Mouse (Mus musculus) large intestine, adult 2 months (tissue): ENCODE results near the gene Negr1. TPM values are rescaled to one million over a fixed set of nuclear protein-coding genes. Genes with fewer than 3 reads are reported as not detected.

Experiments used
- DNase-seq: peaks from one replicate; pipeline ENCODE4 v3.0.0-alpha.2; 2012; ENCODE audit warnings: low read depth, low spot score
- WGBS: fragments of 180-500 bp; shearing (Covaris S2); methylation state at CpG from one replicate; pipeline ENCODE4 v1.1.7; 2018; 5-methylcytosine and 5-hydroxymethylcytosine counted together
- polyA plus RNA-seq: library from polyadenylated mRNA; depleted of rRNA; stranded (reverse); fragments of >200 nt; gene quantifications from 2 replicates; pipeline ENCODE4 v1.2.3, GENCODE M21; 2012

Negr1 gene
- polyA plus RNA-seq, 1 experiment = 0.24 TPM

DNA sequence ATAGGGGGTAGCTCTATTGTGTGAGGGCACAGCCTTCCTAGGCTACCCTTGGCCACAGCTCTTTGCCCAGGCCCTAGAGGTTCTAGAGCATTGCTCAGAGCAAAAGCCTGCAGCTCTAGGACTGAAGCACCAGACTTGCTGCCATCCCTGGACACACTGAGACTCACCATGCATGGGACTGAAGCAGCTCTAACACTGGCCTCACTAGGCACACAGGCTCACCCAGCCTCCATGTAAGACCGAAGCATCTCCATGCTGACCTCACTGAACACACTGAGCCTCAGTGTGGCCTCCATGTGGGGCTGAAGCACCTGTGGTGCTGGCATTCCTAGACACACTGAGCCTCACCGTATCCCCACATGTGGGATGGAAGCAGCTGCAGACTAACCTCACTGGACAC lies 101.0 kb downstream of the Negr1 start:
- 85% methylated on average over 2 of the region's 2 CpGs for WGBS
- DNase-seq = no peak

DNA sequence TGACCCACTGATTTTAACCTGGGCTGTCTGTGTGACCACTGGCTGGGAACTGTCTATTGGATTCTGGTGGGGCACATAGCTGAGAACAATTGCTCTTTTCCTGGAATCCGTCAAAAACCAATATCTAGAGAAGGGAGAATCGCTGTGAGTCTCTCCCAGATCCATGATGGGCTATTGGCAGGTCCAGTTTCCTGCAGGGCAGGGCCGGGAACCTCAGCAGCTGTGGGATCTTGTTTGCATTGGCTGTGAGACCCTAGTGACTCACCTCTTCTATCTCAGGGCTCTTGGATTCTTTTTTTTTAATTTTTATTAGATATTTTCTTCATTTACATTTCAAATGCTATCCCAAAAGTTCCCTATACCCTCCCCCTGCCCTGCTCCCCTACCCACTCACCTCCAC lies 111.0 kb downstream of the Negr1 start:
- DNase-seq = no peak
- 68% methylated on average over 3 of the region's 3 CpGs for WGBS

- 92% methylated on average over 5 of the region's 5 CpGs for WGBS
- no peak for DNase-seq
These were observed 128.5 kb downstream of the Negr1 start for GRCm38 (mm10) chr3:156690059-156690605.

GRCm38 (mm10) chr3:156698687-156699086 lies 137.1 kb downstream of the Negr1 start:
- no peak for DNase-seq
- WGBS = 75% methylated on average over 1 of the region's 1 CpGs

DNA sequence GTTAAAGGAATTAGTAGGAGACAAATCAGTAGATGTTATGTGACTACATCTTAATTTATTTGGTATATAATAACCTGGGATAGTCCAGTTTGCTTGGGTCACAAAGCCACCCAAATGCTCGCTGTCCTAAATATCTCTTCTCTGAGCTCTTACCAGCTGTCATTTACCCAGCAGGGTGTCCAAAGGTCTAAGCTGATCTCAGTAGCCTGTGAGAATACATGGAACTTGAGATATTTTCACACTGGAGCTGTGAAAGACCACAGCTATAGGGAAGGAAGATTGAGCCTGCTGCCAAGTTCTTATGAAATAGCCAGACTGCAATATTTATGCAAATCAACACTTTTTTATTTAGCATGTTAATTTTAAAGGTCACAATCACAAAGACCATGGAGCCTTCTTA lies 141.6 kb downstream of the Negr1 start:
- DNase-seq = no peak
- 75% methylated on average over 1 of the region's 1 CpGs for WGBS

DNA sequence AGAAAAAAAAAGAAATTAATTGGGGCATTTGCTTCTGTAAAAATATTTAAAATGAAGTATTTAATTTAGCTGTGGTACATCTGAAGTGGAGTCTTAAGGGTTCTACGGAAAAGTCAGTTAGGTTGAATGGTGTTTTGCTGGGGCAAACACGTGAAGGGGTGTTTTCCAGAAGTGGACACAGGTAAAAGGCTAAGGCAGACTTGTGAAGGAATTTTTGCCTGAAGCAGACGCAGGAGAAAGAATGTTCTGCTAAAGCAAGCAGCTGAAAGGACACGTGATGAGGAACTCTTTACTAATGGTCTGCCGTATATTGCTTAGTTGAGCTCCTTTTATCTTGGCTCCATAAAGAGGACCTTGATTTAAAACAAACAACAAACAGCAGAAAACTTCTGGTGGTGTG lies 148.6 kb downstream of the Negr1 start:
- WGBS = 30% methylated on average over 5 of the region's 5 CpGs
- no peak for DNase-seq

- WGBS = 57% methylated on average over 4 of the region's 4 CpGs
- no peak for DNase-seq
These were observed 149.1 kb downstream of the Negr1 start for GRCm38 (mm10) chr3:156710693-156711092.

DNA sequence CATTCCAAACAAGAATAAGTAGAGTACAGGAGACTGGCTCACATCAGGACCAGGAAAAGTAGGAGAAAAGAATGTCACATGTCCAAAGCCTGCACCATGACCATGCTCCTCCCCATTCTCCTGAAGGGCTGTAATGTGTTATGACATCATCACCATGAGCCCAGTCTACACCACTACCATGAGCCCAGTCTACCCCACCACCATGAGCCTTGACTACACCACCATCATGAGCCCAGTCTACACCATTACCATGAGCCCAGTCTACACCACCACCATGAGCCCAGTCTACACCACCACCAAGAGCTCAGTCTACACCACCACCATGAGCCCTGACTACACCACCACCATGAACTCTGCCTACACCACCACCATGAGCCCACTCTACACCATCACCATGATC lies 174.7 kb downstream of the Negr1 start:
- DNase-seq = no peak

GRCm38 (mm10) chr3:156739529-156739928 lies 177.9 kb downstream of the Negr1 start:
- 62% methylated on average over 3 of the region's 3 CpGs for WGBS
- DNase-seq = no peak

GRCm38 (mm10) chr3:156743266-156743665 lies 181.7 kb downstream of the Negr1 start:
- no peak for DNase-seq
- WGBS = 56% methylated on average over 1 of the region's 1 CpGs

DNA sequence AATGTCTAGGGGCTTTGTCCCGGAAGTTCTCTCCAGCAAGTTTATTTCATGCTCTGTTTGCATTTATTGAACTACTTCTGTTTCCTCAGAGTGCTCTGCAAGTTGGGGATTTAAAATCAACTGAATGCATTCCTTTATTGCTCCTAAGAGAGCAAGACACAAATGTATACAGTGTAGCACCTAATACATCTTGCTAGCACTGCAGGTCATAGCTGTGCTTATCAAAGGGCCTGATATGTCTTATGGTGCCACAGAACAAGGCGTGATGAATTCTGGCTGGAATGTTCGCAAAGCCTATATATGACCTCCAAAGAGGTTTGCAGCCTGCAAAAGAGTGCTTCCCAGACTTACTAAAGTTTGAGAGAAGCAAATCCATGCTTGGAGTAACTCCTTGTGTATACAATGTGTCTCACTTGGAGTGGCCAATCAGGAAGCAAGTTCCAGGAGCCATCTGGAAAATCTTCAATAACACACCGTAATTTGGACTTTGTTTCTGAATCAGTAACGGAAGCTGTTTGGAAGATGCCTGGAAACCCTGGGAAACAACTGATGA lies 183.7 kb downstream of the Negr1 start:
- 49% methylated on average over 5 of the region's 5 CpGs for WGBS
- DNase-seq = no peak

DNA sequence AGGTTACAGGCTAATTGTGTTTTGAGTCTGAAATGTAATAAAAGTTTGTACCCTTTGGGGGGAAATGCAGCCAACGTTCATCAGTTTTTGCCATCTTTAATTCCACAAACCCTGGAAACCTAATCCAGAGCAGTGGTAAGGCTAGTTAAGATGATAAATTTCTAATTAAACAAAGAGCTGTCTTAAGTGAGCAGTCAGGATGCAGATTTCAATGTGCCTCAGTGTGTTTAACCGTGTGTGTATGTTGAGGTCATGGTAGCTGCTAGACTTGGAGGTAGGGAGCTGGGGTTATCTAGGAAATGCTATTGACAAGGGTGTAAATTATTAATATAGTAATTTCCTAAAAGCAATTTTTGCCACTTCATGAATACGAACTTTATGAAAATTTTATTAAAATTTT lies 185.9 kb downstream of the Negr1 start:
- DNase-seq = no peak
- WGBS = 82% methylated on average over 3 of the region's 3 CpGs

- WGBS = 90% methylated on average over 4 of the region's 4 CpGs
- no peak for DNase-seq
These were observed 192.3 kb downstream of the Negr1 start for GRCm38 (mm10) chr3:156753780-156754373.

GRCm38 (mm10) chr3:156754790-156755530 lies 193.4 kb downstream of the Negr1 start:
- WGBS = 49% methylated on average over 1 of the region's 1 CpGs
- DNase-seq = no peak

DNA sequence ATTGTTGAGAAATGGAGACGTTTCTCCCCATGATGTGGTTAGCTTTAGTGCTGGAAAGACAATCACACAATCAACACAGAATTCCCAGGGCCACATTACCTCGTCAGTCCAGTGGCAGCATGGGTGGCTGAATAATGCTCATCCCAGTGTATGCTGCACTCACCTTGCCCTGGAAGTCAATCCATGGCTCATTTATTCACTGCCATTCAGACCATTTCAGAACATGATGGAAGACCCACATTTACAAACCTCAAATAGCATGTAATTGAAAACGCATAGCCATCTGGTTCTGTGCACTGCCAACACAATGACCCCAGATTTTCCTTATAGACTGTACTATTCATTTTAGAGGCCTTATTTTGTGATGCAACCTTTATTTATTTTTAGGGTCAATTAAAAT lies 203.4 kb downstream of the Negr1 start:
- no peak for DNase-seq
- 69% methylated on average over 3 of the region's 3 CpGs for WGBS

- 38% methylated on average over 2 of the region's 2 CpGs for WGBS
These were observed 204.7 kb downstream of the Negr1 start for GRCm38 (mm10) chr3:156766171-156766845.

DNA sequence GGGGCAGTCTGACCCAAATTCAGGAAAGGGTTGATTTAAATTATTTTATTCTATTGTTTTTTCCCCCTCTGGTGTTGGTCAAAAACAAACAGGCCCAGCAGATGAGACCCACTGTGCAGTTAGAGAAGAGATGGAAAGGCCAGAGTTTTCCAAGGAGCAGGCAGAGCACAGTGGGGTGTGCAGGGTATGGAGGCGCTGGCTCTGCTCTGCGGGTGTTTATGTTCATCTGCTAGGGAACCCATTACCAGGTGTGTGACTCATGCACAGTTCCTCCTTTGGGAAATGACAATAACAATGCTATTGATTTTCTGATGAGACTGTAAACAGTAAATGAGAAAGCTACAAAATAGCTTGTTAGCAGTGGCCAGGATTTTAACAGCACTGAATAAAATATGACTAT lies 210.0 kb downstream of the Negr1 start:
- 76% methylated on average over 2 of the region's 2 CpGs for whole genome bisulfite sequencing
- no peak for DNase-seq

More at GRCm38 (mm10) chr3:156766171-156766845, 204.7 kb downstream of the Negr1 start:
- no peak for DNase-seq

GRCm38 (mm10) chr3:156772057-156772456 lies 210.5 kb downstream of the Negr1 start:
- WGBS = 43% methylated on average over 1 of the region's 1 CpGs
- DNase-seq = no peak

GRCm38 (mm10) chr3:156784309-156784852 lies 222.8 kb downstream of the Negr1 start:
- 25% methylated on average over 1 of the region's 1 CpGs for WGBS
- no peak for DNase-seq

DNA sequence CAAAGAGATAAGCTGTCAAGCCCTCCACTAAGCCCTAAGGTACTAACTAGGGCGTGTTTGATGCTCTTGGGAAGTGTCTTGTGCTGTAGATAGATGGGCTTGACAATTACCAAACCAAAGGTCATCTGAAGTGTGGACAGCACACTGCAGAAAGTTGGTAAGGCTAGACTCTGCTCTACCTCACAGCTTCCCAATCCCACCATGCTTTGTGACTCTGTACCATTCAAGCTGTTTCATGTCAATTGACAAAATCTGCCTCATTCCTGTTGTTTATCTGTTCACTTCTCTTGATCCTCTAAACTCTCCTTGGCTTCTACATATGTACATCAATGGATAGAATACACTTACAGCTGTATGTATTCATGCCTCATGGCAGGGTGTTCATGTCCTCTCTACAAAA lies 224.8 kb downstream of the Negr1 start:
- 66% methylated on average over 1 of the region's 1 CpGs for WGBS
- no peak for DNase-seq
